Mouse (Mus musculus) heart, embryonic 16.5 days (tissue): ENCODE measurements at regions not wholly inside any gene's neighbourhood (a gene's known extent, or its start where the extent isn't known, plus 50 kb on each side); places are given as distances from the start of the nearest gene placed in this dataset.

Source experiments
- ATAC-seq: fragments of 200-750 bp; cut with Nextera tagmentation; replicated peaks from 2 replicates; pipeline ENCODE4 v1.8.0; 2017; ENCODE audit warnings: moderate number of reproducible peaks; ENCODE audit not compliant: insufficient read depth, low FRiP score; ENCODE audit errors: extremely low read depth
- H3K27ac ChIP-seq: fragments of 300-500 bp; sonication (generic); 2 replicates; pipeline ENCODE4 v1.5.1; 2014; ENCODE audit warnings: mild to moderate bottlenecking, low read length, control low read depth, moderate library complexity
- H3K27me3 ChIP-seq: fragments of 300-500 bp; sonication (generic); 2 replicates; pipeline ENCODE4 v1.6.1; 2014; ENCODE audit warnings: low read length, mixed read lengths; ENCODE audit not compliant: control insufficient read depth, insufficient read depth
- H3K36me3 ChIP-seq: fragments of 300-500 bp; sonication (generic); 2 replicates; pipeline ENCODE4 v1.6.1; 2014; ENCODE audit not compliant: control insufficient read depth, insufficient read depth
- H3K4me1 ChIP-seq: fragments of 300-500 bp; sonication (generic); 2 replicates; pipeline ENCODE4 v1.6.1; 2014; ENCODE audit warnings: low read length, mixed read lengths; ENCODE audit not compliant: control insufficient read depth, insufficient read depth
- H3K4me2 ChIP-seq: fragments of 300-500 bp; sonication (generic); 2 replicates; pipeline ENCODE4 v1.6.1; 2014; ENCODE audit warnings: low read depth, mild to moderate bottlenecking, control low read depth, low read length
- H3K4me3 ChIP-seq: fragments of 300-500 bp; sonication (generic); 2 replicates; pipeline ENCODE4 v1.5.1; 2014; ENCODE audit warnings: mild to moderate bottlenecking, control low read depth, low read length
- H3K9ac ChIP-seq: fragments of 300-500 bp; sonication (generic); 2 replicates; pipeline ENCODE4 v1.6.1; 2014; ENCODE audit warnings: low read length, control low read depth
- H3K9me3 ChIP-seq: fragments of 300-500 bp; sonication (generic); replicated peaks from 2 replicates; pipeline ENCODE4 v1.6.1; 2016; ENCODE audit warnings: low read length; ENCODE audit not compliant: control insufficient read depth
- WGBS: fragments of 180-500 bp; shearing (Covaris S2); extraction: QIAGEN DNeasy Blood & Tissue Kit; methylation state at CpG from one replicate; pipeline ENCODE4 v1.1.7; 2014; 5-methylcytosine and 5-hydroxymethylcytosine counted together

GRCm38 (mm10) chr14:61684473-61685230, 77.4 kb downstream of the Kcnrg start:
- Histone ChIP-seq H3K36me3 (no peaks in the 10 kb centered on the region), H3K4me1 (peaks cover 47% of the 10 kb centered on the region), H3K4me2 (peak overlapping the region; percentile 95), H3K4me3 (peak overlapping the region; percentile 44), H3K9ac (peak overlapping the region; percentile 51), H3K27me3 (peaks cover 14% of the 10 kb centered on the region), H3K9me3 (no peaks in the 10 kb centered on the region), H3K27ac (no peak overlapping the region)
- no peak for ATAC-seq
- WGBS: 41% methylated on average over 26 of the region's 26 CpGs

- Histone ChIP-seq H3K4me1 (peaks cover 41% of the 10 kb centered on the region), H3K36me3 (no peaks in the 10 kb centered on the region), H3K27me3 (peaks cover 20% of the 10 kb centered on the region), H3K4me2 (no peak overlapping the region), H3K9me3 (no peaks in the 10 kb centered on the region), H3K9ac (no peak overlapping the region), H3K27ac (no peak overlapping the region), H3K4me3 (no peak overlapping the region)
- no peak for ATAC-seq
- WGBS: 60% methylated on average over 12 of the region's 12 CpGs
Observed at GRCm38 (mm10) chr14:61685231-61685800, 78.1 kb downstream of the Kcnrg start.

- H3K27ac ChIP-seq: no peak overlapping the region
- H3K36me3 ChIP-seq: no peaks in the 10 kb centered on the region
- peak overlapping the region; percentile 70 for H3K9ac ChIP-seq
- ATAC-seq: no peak
- H3K4me1 ChIP-seq: peaks cover 39% of the 10 kb centered on the region
- peaks cover 28% of the 10 kb centered on the region for H3K27me3 ChIP-seq
- no peaks in the 10 kb centered on the region for H3K9me3 ChIP-seq
- 10% methylated on average over 34 of the region's 35 CpGs for WGBS
- peak overlapping the region; percentile 92 for H3K4me2 ChIP-seq
- peak overlapping the region; percentile 65 for H3K4me3 ChIP-seq
Observed at GRCm38 (mm10) chr14:61686101-61686691, 78.9 kb downstream of the Kcnrg start.

- no peak for ATAC-seq
- Histone ChIP-seq H3K9me3 (no peaks in the 10 kb centered on the region), H3K27ac (no peak overlapping the region), H3K36me3 (no peaks in the 10 kb centered on the region), H3K4me2 (peak overlapping the region; percentile 92), H3K4me3 (peak overlapping the region; percentile 65), H3K27me3 (peaks cover 28% of the 10 kb centered on the region), H3K9ac (peak overlapping the region; percentile 70), H3K4me1 (peaks cover 39% of the 10 kb centered on the region)
- WGBS: under 1% methylated on average over 33 of the region's 33 CpGs
Observed at GRCm38 (mm10) chr14:61686821-61687341, 79.6 kb downstream of the Kcnrg start.

- H3K27me3 ChIP-seq: peaks cover 28% of the 10 kb centered on the region
- 3% methylated on average over 15 of the region's 15 CpGs for WGBS
- no peak for ATAC-seq
Observed at GRCm38 (mm10) chr14:61687346-61688012, 80.2 kb downstream of the Kcnrg start.

GRCm38 (mm10) chr14:61688013-61688520, 80.8 kb downstream of the Kcnrg start:
- Histone ChIP-seq H3K4me1 (peaks cover 38% of the 10 kb centered on the region), H3K9ac (no peak overlapping the region), H3K4me3 (no peak overlapping the region), H3K9me3 (no peaks in the 10 kb centered on the region), H3K27ac (no peak overlapping the region), H3K27me3 (peaks cover 28% of the 10 kb centered on the region), H3K4me2 (no peak overlapping the region; the same call in 1 of the 2 replicates), H3K36me3 (no peaks in the 10 kb centered on the region)
- ATAC-seq: no peak
- 9% methylated on average over 11 of the region's 11 CpGs for WGBS

More at GRCm38 (mm10) chr14:61687346-61688012, 80.2 kb downstream of the Kcnrg start:
- Histone ChIP-seq H3K9me3 (no peaks in the 10 kb centered on the region), H3K4me3 (peak overlapping the region; percentile 65), H3K36me3 (no peaks in the 10 kb centered on the region), H3K4me2 (peak overlapping the region; percentile 92), H3K9ac (no peak overlapping the region), H3K4me1 (peaks cover 39% of the 10 kb centered on the region), H3K27ac (no peak overlapping the region)

GRCm38 (mm10) chr14:61688666-61689065, 81.4 kb downstream of the Kcnrg start:
- H3K27me3 ChIP-seq: peaks cover 28% of the 10 kb centered on the region
- H3K4me2 ChIP-seq: peak overlapping the region; percentile 45
- peaks cover 32% of the 10 kb centered on the region for H3K4me1 ChIP-seq
- peak overlapping the region; percentile 43 for H3K4me3 ChIP-seq
- no peak overlapping the region for H3K9ac ChIP-seq
- no peak overlapping the region for H3K27ac ChIP-seq
- H3K9me3 ChIP-seq: no peaks in the 10 kb centered on the region
- ATAC-seq: no peak
- WGBS: 6% methylated on average over 9 of the region's 9 CpGs
- no peaks in the 10 kb centered on the region for H3K36me3 ChIP-seq

GRCm38 (mm10) chr14:61689281-61689680, 82.0 kb downstream of the Kcnrg start:
- H3K36me3 ChIP-seq: no peaks in the 10 kb centered on the region
- no peaks in the 10 kb centered on the region for H3K9me3 ChIP-seq
- ATAC-seq: no peak
- H3K9ac ChIP-seq: no peak overlapping the region
- H3K4me2 ChIP-seq: peak overlapping the region; percentile 45
- 4% methylated on average over 21 of the region's 21 CpGs for WGBS
- peaks cover 26% of the 10 kb centered on the region for H3K4me1 ChIP-seq
- H3K27ac ChIP-seq: no peak overlapping the region
- H3K4me3 ChIP-seq: peak overlapping the region; percentile 43
- H3K27me3 ChIP-seq: peaks cover 28% of the 10 kb centered on the region
